Mouse (Mus musculus): ENCODE results near the gene Fam122b. TPM values are rescaled to one million over a fixed set of nuclear protein-coding genes. Genes with fewer than 3 reads are reported as not detected.

Gene Fam122b
- total RNA-seq, 1 experiment from 2014 or later, result 2.8 TPM

DNA sequence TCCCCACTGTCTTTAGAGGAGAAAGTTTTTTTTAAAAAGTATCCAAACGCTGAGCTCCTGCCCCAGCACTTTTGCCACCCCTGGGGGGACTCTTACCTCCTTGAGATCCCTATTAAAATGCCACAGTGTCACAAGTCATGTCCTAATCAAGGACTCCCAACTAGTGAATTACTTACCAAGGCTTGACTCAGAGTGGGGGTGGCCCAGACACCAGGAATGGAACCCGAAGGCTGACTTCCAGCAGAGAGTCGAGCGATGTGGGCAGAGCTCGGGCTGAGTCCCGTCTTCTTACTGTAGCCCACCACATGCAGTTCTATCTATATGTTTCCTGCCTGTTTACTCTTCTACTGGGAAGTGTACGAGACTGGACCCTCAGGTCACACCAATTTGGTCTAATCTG, 60.2 kb downstream of the Fam122b start:
- ATAC-seq (replicated peaks; ENCODE audit: insufficient number of reproducible peaks, low FRiP score, low TSS enrichment, poor library complexity, severe bottlenecking), result no peak

DNA sequence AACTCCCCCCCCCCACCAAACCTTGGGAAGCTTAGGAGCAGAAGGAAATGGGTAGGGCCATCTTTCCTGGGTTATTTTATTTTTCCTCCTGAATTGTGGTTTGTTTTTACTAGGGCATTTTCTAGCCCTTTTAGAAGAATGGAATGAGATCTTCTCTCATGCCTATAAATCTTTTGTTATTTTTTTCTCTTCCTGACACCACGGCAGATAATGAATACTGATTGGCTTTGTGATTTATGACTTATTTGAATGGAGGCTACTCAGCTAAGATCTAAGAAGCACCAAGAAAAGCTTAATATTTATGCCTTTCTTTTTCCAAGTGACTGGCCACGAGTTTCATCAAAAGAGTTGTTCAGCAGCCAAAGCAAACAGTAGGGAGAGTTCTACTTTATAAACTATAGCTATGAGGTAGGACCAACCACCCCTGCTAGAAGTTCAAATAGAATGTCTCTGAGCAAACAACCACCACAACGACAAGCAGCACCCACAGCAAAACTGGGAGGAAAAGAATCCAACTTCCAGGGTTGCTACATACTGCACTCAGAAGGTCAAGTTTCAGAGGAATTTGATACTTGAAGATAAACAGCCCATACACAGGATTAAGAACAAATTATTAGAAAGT, 64.8 kb downstream of the Fam122b start:
- no peak for ATAC-seq (replicated peaks; ENCODE audit: insufficient number of reproducible peaks, low FRiP score, low TSS enrichment, poor library complexity, severe bottlenecking)

DNA sequence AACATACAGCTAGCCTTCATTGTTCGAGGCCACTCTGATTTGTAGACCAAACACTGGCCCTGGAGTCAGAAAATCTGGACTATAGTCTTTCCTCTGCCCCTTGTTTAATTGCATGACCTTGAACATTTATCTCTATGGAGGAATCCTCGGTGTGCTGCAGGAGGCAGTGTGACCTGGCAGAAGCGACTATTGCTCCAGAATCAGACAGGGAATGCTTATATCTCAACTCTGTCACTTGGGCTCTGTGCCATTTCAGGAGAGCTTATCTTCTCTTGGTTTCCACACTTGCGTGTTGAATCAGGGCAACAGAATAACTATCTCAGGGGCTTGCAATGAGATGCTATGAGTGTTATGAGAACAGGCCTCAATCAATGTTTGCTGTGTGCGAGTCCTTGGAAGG, 68.0 kb downstream of the Fam122b start:
- ATAC-seq (replicated peaks; ENCODE audit: insufficient number of reproducible peaks, low FRiP score, low TSS enrichment, poor library complexity, severe bottlenecking), result no peak

DNA sequence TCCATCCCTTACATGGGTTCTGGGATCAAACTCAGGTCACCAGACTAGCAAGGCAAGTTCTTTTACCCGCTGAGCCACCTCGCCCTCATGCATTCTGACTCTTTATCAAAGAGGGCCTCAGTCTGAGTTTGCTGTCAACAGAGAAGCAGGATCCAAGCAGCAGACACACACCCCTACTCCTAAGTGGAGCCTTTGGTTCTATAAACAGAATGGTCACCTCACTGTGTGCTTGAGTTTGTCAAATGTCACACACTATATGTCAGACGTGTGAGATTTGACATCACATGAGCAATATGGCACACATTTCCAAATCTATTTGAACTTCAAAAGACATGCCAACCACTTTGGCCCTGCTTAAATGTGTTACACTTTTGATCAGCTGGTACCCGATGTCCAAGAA, 71.9 kb downstream of the Fam122b start:
- no peak for ATAC-seq (replicated peaks; ENCODE audit: insufficient number of reproducible peaks, low FRiP score, low TSS enrichment, poor library complexity, severe bottlenecking)

DNA sequence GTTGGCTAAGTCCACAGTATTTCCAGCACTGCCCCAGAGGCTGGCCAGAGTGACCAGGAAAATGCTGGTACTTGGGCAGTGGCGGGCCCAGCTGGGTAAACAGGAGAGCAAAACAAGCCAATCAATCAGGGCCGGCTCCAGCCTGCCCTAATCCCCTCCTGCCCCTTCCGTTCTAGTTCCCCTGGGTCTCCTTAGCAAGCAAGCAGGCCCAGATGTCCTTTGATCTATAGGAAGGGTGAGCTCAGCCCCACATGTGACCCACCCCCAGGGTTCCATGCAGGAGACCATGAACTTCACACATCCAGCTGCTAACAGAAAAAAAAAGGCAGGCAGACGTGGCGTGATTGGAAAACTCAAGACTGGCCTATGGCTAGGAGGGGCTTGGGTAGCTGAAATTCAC, 73.2 kb downstream of the Fam122b start:
- ATAC-seq (replicated peaks; ENCODE audit: insufficient number of reproducible peaks, low FRiP score, low TSS enrichment, poor library complexity, severe bottlenecking), result no peak

Other genes with a start within 250 kb of the Fam122b start
- not detected in 3 replicates for gene Plac1, start 29.7 kb downstream of the Fam122b start, total RNA-seq (2017)
- not detected in 3 replicates for gene Fam122c, start 3.6 kb upstream of the Fam122b start, total RNA-seq (2017)
- 17.1 to 26.5 TPM (median 20.0 TPM) in 3 replicates for gene Mospd1, start 100.7 kb upstream of the Fam122b start, total RNA-seq (2017)
- gene Etd, start 165.1 kb upstream of the Fam122b start, total RNA-seq (2017), result not detected in 3 replicates

All from monocyte, adult 5-6 weeks (primary cell).